Mouse (Mus musculus): Measurements from ENCODE around the gene Hist1h4m. TPM values are rescaled to one million over a fixed set of nuclear protein-coding genes. Genes with fewer than 3 reads are reported as not detected.
"Not testable (repeated sequence)": the region's sequence is repeated elsewhere in the genome, so short reads cannot be mapped to it uniquely, and the experiment has no call there.

The Hist1h4m gene
- polyA plus RNA-seq, 1 experiment from 2014 or later, result not detected

GRCm38 (mm10) chr13:21828511-21828910, 17.0 kb downstream of the Hist1h4m start:
- Histone ChIP-seq H3K4me2 (no peak overlapping the region), H3K4me1 (replicated peaks) (no peaks in the 10 kb centered on the region), H3K9ac (no peak overlapping the region), H3K4me3 (no peak overlapping the region), H3K36me3 (no peaks in the 10 kb centered on the region), H3K27ac (no peak overlapping the region), H3K9me3 (no peaks in the 10 kb centered on the region), H3K27me3 (no peaks in the 10 kb centered on the region)
- ATAC-seq (ENCODE audit: low FRiP score), result no peak
- 88% methylated on average over 3 of the region's 3 CpGs for WGBS

- Histone ChIP-seq H3K27me3 (no peaks in the 10 kb centered on the region), H3K4me3 (no peak overlapping the region), H3K36me3 (no peaks in the 10 kb centered on the region), H3K27ac (no peak overlapping the region), H3K4me1 (replicated peaks) (no peaks in the 10 kb centered on the region), H3K9ac (no peak overlapping the region), H3K4me2 (no peak overlapping the region), H3K9me3 (no peaks in the 10 kb centered on the region)
- WGBS, result 89% methylated on average over 10 of the region's 10 CpGs
- ATAC-seq (ENCODE audit: low FRiP score), result no peak
These were observed 18.8 kb downstream of the Hist1h4m start for GRCm38 (mm10) chr13:21830344-21830743.

- not testable (repeated sequence) for H3K9me3 ChIP-seq; H3K9ac ChIP-seq; H3K27ac ChIP-seq; H3K36me3 ChIP-seq; H3K27me3 ChIP-seq; H3K4me1 ChIP-seq (replicated peaks)
- peak within 1 kb of the TSS; percentile 27 for H3K4me3 ChIP-seq
- WGBS, result under 1% methylated on average over 25 of the region's 58 CpGs
- ATAC-seq (ENCODE audit: low FRiP score), result peak; percentile 85
- H3K4me2 ChIP-seq, result peak within 1 kb of the TSS; percentile 47
These were observed 20.2 kb downstream of the Hist1h4m start, which contains the start of gene Hist1h4n for GRCm38 (mm10) chr13:21831418-21832394. Gene Hist1h4n (minus strand): TSS chr13:21832196.

GRCm38 (mm10) chr13:21833461-21833860, 21.9 kb downstream of the Hist1h4m start, which contains the start of the genes Hist1h2ap and Hist1h2br:
Gene Hist1h2ap (minus strand): TSS chr13:21833507.
Gene Hist1h2br (plus strand): TSS chr13:21833743.
- H3K27ac ChIP-seq; H3K27me3 ChIP-seq; H3K4me2 ChIP-seq; H3K4me3 ChIP-seq; H3K9ac ChIP-seq; H3K4me1 ChIP-seq (replicated peaks); H3K36me3 ChIP-seq; H3K9me3 ChIP-seq: not testable (repeated sequence)
- no CpG with 5 or more reads among the region's 24 CpGs for WGBS
- peak; percentile 97 for ATAC-seq (ENCODE audit: low FRiP score)

GRCm38 (mm10) chr13:21840508-21840907, 29.0 kb downstream of the Hist1h4m start:
- not testable (repeated sequence) for H3K9me3 ChIP-seq; H3K4me2 ChIP-seq; H3K4me3 ChIP-seq; H3K27me3 ChIP-seq; H3K4me1 ChIP-seq (replicated peaks); H3K36me3 ChIP-seq; H3K9ac ChIP-seq; H3K27ac ChIP-seq
- WGBS, result no CpG with 5 or more reads among the region's 4 CpGs
- ATAC-seq (ENCODE audit: low FRiP score), result 0 out of 2 replicates have a peak, but pooled peaks have one; percentile 58

GRCm38 (mm10) chr13:21846356-21846755, 34.8 kb downstream of the Hist1h4m start:
- not testable (repeated sequence) for H3K4me3 ChIP-seq; H3K9me3 ChIP-seq; H3K27ac ChIP-seq; ATAC-seq (ENCODE audit: low FRiP score); H3K4me1 ChIP-seq (replicated peaks); H3K9ac ChIP-seq; H3K27me3 ChIP-seq; H3K4me2 ChIP-seq; H3K36me3 ChIP-seq

- ATAC-seq (ENCODE audit: low FRiP score), result no peak
- no peak overlapping the region for H3K4me3 ChIP-seq
- no peaks in the 10 kb centered on the region for H3K36me3 ChIP-seq
- H3K9ac ChIP-seq, result no peak overlapping the region
- no peaks in the 10 kb centered on the region for H3K9me3 ChIP-seq
- no peak overlapping the region for H3K27ac ChIP-seq
- no peaks in the 10 kb centered on the region for H3K4me1 ChIP-seq (replicated peaks)
- no peaks in the 10 kb centered on the region; the same call in 1 of the 2 replicates for H3K27me3 ChIP-seq
- H3K4me2 ChIP-seq, result no peak overlapping the region
- WGBS, result 23% methylated on average over 8 of the region's 8 CpGs
These were observed 36.3 kb downstream of the Hist1h4m start for GRCm38 (mm10) chr13:21847883-21848282.

GRCm38 (mm10) chr13:21850696-21851095, 39.1 kb downstream of the Hist1h4m start:
- WGBS, result 32% methylated on average over 1 of the region's 1 CpGs
- H3K4me2 ChIP-seq; ATAC-seq (ENCODE audit: low FRiP score): not testable (repeated sequence)

GRCm38 (mm10) chr13:21852215-21852945, 40.8 kb downstream of the Hist1h4m start:
- H3K9ac ChIP-seq, result no peak overlapping the region
- H3K36me3 ChIP-seq, result no peaks in the 10 kb centered on the region
- peaks cover 3% of the 10 kb centered on the region; the same call in 1 of the 2 replicates for H3K27me3 ChIP-seq

More at GRCm38 (mm10) chr13:21850696-21851095, 39.1 kb downstream of the Hist1h4m start:
- not testable (repeated sequence) for H3K4me3 ChIP-seq; H3K9ac ChIP-seq; H3K36me3 ChIP-seq; H3K27ac ChIP-seq; H3K9me3 ChIP-seq; H3K4me1 ChIP-seq (replicated peaks); H3K27me3 ChIP-seq

GRCm38 (mm10) chr13:21855146-21855545, 43.6 kb downstream of the Hist1h4m start:
- ATAC-seq (ENCODE audit: low FRiP score), result peak; percentile 63

More at GRCm38 (mm10) chr13:21852215-21852945, 40.8 kb downstream of the Hist1h4m start:
- no peaks in the 10 kb centered on the region for H3K9me3 ChIP-seq
- H3K4me3 ChIP-seq, result no peak overlapping the region
- H3K4me1 ChIP-seq (replicated peaks), result no peaks in the 10 kb centered on the region
- H3K4me2 ChIP-seq, result no peak overlapping the region
- 79% methylated on average over 3 of the region's 3 CpGs for WGBS
- no peak for ATAC-seq (ENCODE audit: low FRiP score)
- no peak overlapping the region for H3K27ac ChIP-seq

GRCm38 (mm10) chr13:21855698-21856162, 44.2 kb downstream of the Hist1h4m start:
- 2% methylated on average over 15 of the region's 15 CpGs for WGBS
- Histone ChIP-seq H3K27ac (no peak overlapping the region), H3K36me3 (no peaks in the 10 kb centered on the region), H3K4me1 (replicated peaks) (no peaks in the 10 kb centered on the region), H3K9me3 (no peaks in the 10 kb centered on the region), H3K27me3 (peaks cover 3% of the 10 kb centered on the region; the same call in 1 of the 2 replicates), H3K9ac (peak overlapping the region; percentile 49; the same call in 1 of the 2 replicates), H3K4me3 (peak overlapping the region; percentile 41), H3K4me2 (peak overlapping the region; percentile 52)
- ATAC-seq (ENCODE audit: low FRiP score), result no peak

More at GRCm38 (mm10) chr13:21855146-21855545, 43.6 kb downstream of the Hist1h4m start:
- Histone ChIP-seq H3K4me1 (replicated peaks) (no peaks in the 10 kb centered on the region), H3K36me3 (no peaks in the 10 kb centered on the region), H3K27me3 (peaks cover 3% of the 10 kb centered on the region; the same call in 1 of the 2 replicates), H3K9me3 (no peaks in the 10 kb centered on the region), H3K4me2 (peak overlapping the region; percentile 52), H3K27ac (no peak overlapping the region), H3K9ac (no peak overlapping the region), H3K4me3 (peak overlapping the region; percentile 41)
- WGBS, result 2% methylated on average over 11 of the region's 11 CpGs

GRCm38 (mm10) chr13:21861608-21862007, 50.1 kb downstream of the Hist1h4m start:
- Histone ChIP-seq H3K27me3 (no peaks in the 10 kb centered on the region; the same call in 1 of the 2 replicates), H3K27ac (no peak overlapping the region), H3K9ac (no peak overlapping the region), H3K36me3 (no peaks in the 10 kb centered on the region), H3K4me1 (replicated peaks) (no peaks in the 10 kb centered on the region), H3K4me2 (no peak overlapping the region), H3K4me3 (no peak overlapping the region), H3K9me3 (no peaks in the 10 kb centered on the region)
- ATAC-seq (ENCODE audit: low FRiP score), result no peak
- WGBS, result 20% methylated on average over 5 of the region's 5 CpGs
